Mouse (Mus musculus): ENCODE measurements around the gene Cntn5. TPM values are rescaled to one million over a fixed set of nuclear protein-coding genes. Genes with fewer than 3 reads are reported as not detected.

Gene Cntn5
- polyA plus RNA-seq, 1 experiment from 2014 or later, result 0.63 TPM

DNA sequence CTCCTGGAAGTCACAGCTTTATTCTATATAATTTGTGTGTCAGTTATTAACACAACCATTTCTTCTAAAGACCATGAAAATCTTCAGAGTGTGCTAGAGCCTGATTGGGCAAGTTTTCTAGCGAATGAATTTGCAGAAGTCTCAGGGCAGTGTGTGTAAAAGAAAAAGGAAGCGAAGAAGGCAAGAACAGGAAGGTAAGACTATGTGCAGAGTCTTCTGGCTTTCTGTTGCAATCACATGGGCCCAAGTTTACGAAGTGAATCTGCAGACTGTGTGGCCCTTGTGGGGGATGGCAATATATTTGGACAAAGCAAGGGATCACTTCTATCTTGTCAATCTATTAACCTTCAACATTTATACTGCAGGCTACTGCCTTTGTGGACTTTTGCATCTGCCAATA lies 1251.1 kb downstream of the Cntn5 start:
- 85% methylated on average over 3 of the region's 3 CpGs for WGBS
- Histone ChIP-seq H3K4me3 (no peak overlapping the region), H3K27ac (replicated peaks) (no peak overlapping the region), H3K27me3 (ENCODE audit: low read depth, poor library complexity, severe bottlenecking) (no peaks in the 10 kb centered on the region), H3K9me3 (replicated peaks) (no peaks in the 10 kb centered on the region), H3K36me3 (no peaks in the 10 kb centered on the region), H3K4me1 (no peaks in the 10 kb centered on the region)
- no peak for DNase-seq (ENCODE audit: low spot score)

DNA sequence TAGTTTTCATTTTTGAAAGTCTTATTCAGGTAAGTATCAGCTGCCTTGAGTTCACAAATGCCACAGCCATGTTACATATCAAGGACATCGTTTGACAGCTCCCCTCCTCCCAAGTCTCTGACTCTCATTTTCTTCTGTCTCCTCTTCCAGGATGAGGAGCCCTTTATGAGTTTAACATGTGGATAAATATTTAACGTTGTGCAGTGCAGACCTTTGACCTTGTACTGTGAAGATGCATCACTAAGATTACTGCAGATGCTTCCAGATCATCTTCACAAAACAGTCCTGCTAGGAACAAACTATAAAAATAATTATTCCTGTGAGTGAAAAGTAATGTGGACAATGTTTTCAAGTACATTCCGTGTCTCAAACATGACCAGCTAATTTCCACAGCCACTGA lies 1257.2 kb downstream of the Cntn5 start:
- H3K4me3 ChIP-seq, result no peak overlapping the region
- no peak for DNase-seq (ENCODE audit: low spot score)
- H3K27ac ChIP-seq (replicated peaks), result no peak overlapping the region
- no peaks in the 10 kb centered on the region for H3K36me3 ChIP-seq
- no peaks in the 10 kb centered on the region for H3K9me3 ChIP-seq (replicated peaks)
- no peaks in the 10 kb centered on the region for H3K27me3 ChIP-seq (ENCODE audit: low read depth, poor library complexity, severe bottlenecking)
- WGBS, result 83% methylated on average over 3 of the region's 3 CpGs
- no peaks in the 10 kb centered on the region for H3K4me1 ChIP-seq

DNA sequence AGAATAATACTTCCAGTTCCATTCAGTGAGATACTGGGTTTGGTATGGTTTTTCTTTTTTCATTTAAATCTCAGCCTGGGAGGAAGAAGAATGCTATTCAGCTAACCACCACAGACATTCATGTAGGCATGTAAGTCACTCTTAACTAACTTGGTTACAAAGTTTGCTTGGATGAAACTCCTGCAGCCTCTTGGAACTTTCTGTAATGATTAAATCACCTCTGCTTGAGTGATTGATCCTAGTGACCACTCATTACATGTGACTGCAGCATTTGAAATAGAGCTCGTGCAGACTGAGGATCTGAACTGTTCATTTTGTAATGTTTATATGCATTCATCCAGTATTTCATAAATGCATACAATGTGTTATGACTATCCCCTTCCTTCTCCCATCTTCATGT lies 1258.3 kb downstream of the Cntn5 start:
- DNase-seq (ENCODE audit: low spot score), result no peak
- no peak overlapping the region for H3K4me3 ChIP-seq
- H3K9me3 ChIP-seq (replicated peaks), result no peaks in the 10 kb centered on the region
- H3K27ac ChIP-seq (replicated peaks), result no peak overlapping the region
- no peaks in the 10 kb centered on the region for H3K27me3 ChIP-seq (ENCODE audit: low read depth, poor library complexity, severe bottlenecking)
- no peaks in the 10 kb centered on the region for H3K4me1 ChIP-seq
- H3K36me3 ChIP-seq, result no peaks in the 10 kb centered on the region
- 78% methylated on average over 1 of the region's 1 CpGs for WGBS

Small RNA genes within 50 kb of the gene (microRNA-seq; reads per million reads assigned to microRNA genes)
- gene Gm24496 (not detected), gene Gm25086 (not detected), gene Gm26195 (not detected), gene Mir6237 (not detected)

Measured in midbrain, embryonic 10.5 days (tissue).